Mouse (Mus musculus) lung, adult 2 months (tissue): ENCODE results near the gene Tceal3. TPM values are rescaled to one million over a fixed set of nuclear protein-coding genes. Genes with fewer than 3 reads are reported as not detected.
"Not testable (repeated sequence)": the region's sequence is repeated elsewhere in the genome, so short reads cannot be mapped to it uniquely, and the experiment has no call there.

Experiments used
- DNase-seq: peaks from one replicate; pipeline ENCODE4 v3.0.0; 2022
- H3K4me1 ChIP-seq: fragments of 200-500 bp; 2 replicates; pipeline ENCODE4 v1.6.1; 2011; ENCODE audit warnings: low read length; ENCODE audit not compliant: control insufficient read depth, insufficient read depth
- H3K4me3 ChIP-seq: fragments of 200-500 bp; replicated peaks from 2 replicates; pipeline ENCODE3; 2011; ENCODE audit warnings: low read depth, mild to moderate bottlenecking, control low read depth, low read length; ENCODE audit errors: extremely low read depth
- CTCF ChIP-seq: fragments of 200-500 bp; IDR thresholded peaks from 2 replicates; pipeline ENCODE4 v1.5.1; 2011; ENCODE audit warnings: mild to moderate bottlenecking, low read length, control low read depth; ENCODE audit not compliant: insufficient read depth
- POLR2A ChIP-seq: fragments of 200-500 bp; IDR thresholded peaks from 2 replicates; pipeline ENCODE4 v1.6.1; 2011; ENCODE audit warnings: low read depth, mild to moderate bottlenecking, control low read depth, low read length, borderline replicate concordance; ENCODE audit errors: extremely low read depth
- WGBS: fragments of 180-500 bp; shearing (Covaris S2); methylation state at CpG from one replicate; pipeline ENCODE4 v1.1.7; 2018; 5-methylcytosine and 5-hydroxymethylcytosine counted together
- polyA plus RNA-seq: library from polyadenylated mRNA; depleted of rRNA; stranded (reverse); fragments of >200 nt; gene quantifications from 2 replicates; pipeline ENCODE4 v1.2.3, GENCODE M21; 2012; rRNA removed

Gene Tceal3
- polyA plus RNA-seq, 1 experiment: 0.78 TPM

DNA sequence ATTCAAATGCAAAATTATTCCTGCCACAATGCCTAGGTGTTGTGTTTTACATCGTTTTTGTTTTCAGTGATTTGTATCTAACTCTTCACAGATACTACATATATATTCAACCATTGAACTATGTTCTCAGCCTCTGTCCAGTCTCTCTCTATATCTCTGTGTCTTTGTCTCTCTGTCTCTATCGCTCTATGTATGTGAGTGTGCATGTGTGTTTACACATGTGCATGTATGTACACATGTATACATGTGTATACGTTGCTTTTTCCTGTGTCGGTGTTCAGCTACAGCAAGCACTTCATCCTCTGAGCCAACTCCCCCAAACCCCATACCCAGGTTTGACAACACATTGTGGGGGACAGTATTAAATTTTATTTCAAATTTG is 101.6 kb downstream of the Tceal3 start:
- Histone ChIP-seq H3K4me3 (no peak overlapping the region), H3K4me1 (no peaks in the 10 kb centered on the region)
- no peak for DNase-seq
- WGBS: 86% methylated on average over 4 of the region's 4 CpGs
- no peak for TF ChIP-seq CTCF
- no peak for TF ChIP-seq POLR2A

DNA sequence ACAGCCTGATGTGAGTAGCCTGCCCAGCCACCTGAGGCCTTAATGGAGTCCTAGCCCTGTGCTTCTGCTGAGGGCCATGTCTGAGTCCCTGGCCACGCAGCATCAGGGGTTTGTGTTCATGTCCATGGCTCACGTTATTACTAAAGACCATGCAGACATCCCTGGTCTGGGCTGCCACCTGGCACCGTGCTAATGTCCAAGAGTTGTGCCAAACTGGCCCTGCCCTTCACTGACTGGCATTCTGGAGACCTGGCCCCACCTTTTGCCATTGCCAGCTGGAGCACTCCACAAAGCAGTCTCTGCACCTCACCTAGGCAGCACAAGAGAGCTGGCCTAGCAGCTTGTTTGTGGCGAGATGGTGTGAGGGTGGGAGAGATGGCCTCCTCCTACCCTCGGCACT is 102.6 kb downstream of the Tceal3 start:
- no peak for DNase-seq
- Histone ChIP-seq H3K4me1 (no peaks in the 10 kb centered on the region), H3K4me3 (no peak overlapping the region)
- TF ChIP-seq POLR2A (no peak), CTCF (no peak)
- WGBS: 82% methylated on average over 5 of the region's 5 CpGs

DNA sequence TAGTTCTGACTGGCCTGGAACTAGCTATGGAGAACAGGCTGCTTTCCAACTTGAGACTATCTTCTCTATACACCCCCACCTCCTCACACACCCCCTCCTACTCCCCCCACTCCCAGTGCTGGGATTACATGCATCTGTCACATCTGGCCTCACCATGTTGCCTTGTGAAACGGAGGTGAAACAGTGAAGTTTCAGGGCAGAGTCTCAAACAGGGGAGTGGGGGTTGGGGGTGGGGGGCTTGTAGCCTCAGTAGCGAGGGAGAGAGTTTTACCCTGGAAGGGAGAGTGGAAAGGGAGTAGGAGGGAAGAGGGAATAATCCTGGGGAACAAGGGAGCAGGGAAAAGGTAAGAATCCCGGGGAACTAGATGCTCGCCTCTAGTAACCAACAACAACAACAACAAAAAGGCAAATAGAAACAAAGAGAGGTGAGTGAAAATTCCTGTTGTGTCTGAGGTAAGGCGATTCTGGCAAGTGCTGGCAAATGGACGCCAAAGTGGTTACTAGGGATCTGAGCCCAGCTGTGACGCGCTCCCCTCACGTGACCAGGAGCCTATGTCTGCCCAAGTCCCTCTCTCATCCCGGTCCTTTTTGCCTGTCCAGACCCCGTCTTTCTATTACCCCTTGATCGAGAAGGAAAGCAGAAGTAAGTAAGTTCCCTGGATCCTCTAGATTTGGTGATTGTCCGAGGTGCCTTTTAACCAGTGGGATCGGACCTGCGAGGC is 117.0 kb downstream of the Tceal3 start, which contains the start of gene Tceal1:
Gene Tceal1 (plus strand): TSS at position 537 of the 722 bp plus-strand sequence.
- peak within 1 kb of the TSS; percentile 75 for H3K4me3 ChIP-seq
- WGBS: 34% methylated on average over 15 of the region's 15 CpGs
- TF ChIP-seq POLR2A: peak; percentile 60; the same call in 1 of the 2 replicates
- no peak for TF ChIP-seq CTCF
- peaks cover 3% of the 10 kb centered on the region; the same call in 1 of the 2 replicates for H3K4me1 ChIP-seq
- peak; percentile 51 for DNase-seq

DNA sequence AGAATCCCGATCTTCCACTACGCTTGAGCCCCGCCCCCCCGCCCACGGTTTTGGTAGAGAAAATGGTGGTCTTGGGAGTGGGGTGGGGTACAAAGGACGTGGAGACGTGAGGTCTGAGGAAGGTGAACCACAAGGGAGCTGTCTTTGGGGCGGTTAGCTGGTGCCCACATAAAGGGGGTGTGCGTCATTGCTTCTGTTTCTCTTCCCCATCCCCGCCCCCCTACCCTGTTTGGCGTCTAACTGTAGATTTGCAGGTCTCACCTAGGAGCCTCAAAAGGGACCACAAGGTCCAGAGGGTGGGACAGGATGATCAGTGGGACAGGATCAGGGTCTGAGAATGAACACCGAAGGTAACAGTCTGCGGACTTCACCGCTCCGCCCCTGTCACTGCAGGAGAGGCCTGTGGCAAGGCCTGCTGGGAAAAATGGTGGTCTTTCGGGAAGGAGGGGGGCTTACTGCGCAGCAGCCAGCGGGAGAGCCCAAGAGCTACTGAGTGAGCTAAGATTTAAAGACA is 117.6 kb downstream of the Tceal3 start:
- TF ChIP-seq POLR2A: no peak
- TF ChIP-seq CTCF: no peak
- 24% methylated on average over 18 of the region's 18 CpGs for WGBS
- Histone ChIP-seq H3K4me3 (peak overlapping the region; percentile 75), H3K4me1 (peaks cover 3% of the 10 kb centered on the region; the same call in 1 of the 2 replicates)
- DNase-seq: peak; percentile 39

DNA sequence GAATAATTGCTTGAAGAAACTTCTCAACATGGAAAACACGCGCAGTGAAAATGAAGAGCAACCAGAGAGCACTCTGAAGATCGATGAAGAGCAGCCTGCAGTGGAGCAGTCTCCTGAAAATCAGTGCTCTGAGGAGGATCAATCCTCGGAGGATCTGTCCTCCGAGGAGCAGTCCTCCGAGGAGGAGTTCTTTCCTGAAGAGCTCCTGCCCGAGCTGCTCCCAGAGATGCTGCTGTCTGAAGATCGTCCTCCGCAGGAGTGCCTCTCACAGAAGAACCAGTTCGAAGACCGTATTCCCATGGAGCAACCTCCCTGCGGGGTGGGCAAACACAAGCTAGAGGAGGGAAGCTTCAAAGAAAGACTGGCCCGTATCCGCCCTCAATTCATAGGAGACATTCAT is 118.1 kb downstream of the Tceal3 start:
- peak; percentile 5 for DNase-seq
- TF ChIP-seq POLR2A (no peak), CTCF (no peak)
- 40% methylated on average over 14 of the region's 14 CpGs for WGBS
- H3K4me1 ChIP-seq: peaks cover 3% of the 10 kb centered on the region; the same call in 1 of the 2 replicates
- peak overlapping the region; percentile 75 for H3K4me3 ChIP-seq

DNA sequence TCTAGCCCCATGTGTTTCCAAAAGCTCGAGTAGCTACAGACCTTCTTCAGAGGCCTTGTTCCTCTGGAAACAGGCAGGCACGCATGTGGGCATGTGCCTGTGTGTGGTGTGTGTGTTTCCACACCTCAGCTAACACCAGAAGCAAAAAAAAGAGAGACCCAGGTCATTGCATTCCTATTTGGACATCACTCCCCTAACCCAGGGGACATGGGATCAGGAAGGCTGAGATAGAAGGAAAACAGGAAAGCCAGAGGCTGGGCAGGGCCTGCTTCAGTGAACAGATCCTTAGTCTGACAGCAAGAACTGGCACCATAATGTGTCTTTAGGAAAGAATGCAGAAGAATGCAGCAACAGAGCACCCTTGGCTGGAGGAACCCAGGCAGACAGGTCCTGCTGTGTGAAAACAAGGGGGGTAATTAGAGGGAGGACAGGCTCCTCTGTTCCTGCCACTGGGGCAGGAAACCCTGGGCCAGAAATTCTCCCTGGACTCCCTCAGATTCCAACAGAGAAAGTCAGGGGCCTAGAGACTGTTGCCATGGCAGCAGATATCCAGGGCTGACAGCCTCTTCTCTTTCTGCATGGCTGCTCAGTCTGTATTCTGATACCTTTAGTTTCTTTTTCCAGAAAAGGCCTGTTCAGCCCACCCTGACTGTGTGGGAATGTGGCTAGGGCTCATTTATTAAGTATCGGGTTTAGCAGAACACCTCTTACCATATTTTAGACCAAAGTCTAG is 124.3 kb downstream of the Tceal3 start:
- H3K4me1 ChIP-seq, H3K4me3 ChIP-seq, DNase-seq: not testable (repeated sequence)
- 73% methylated on average over 3 of the region's 3 CpGs for WGBS

Other genes with a start within 250 kb of the Tceal3 start
- not detected in 2 replicates for gene Kir3dl1, start 72.8 kb upstream of the Tceal3 start, polyA plus RNA-seq
- not detected in 2 replicates for gene Kir3dl2, start 46.8 kb upstream of the Tceal3 start, polyA plus RNA-seq
- gene Tceal1, start 117.1 kb downstream of the Tceal3 start, polyA plus RNA-seq: 1.0 and 2.2 TPM in 2 replicates
- 24.2 and 43.0 TPM in 2 replicates for gene Morf4l2, start 152.8 kb downstream of the Tceal3 start, polyA plus RNA-seq
- gene Glra4, start 189.3 kb downstream of the Tceal3 start, polyA plus RNA-seq: not detected in 2 replicates
- gene Plp1, start 231.8 kb downstream of the Tceal3 start, polyA plus RNA-seq: 3.1 and 5.8 TPM in 2 replicates